Mouse (Mus musculus) liver, embryonic 11.5 days (tissue): ENCODE results near the gene Sox12. TPM values are rescaled to one million over a fixed set of nuclear protein-coding genes. Genes with fewer than 3 reads are reported as not detected.
A peak's percentile ranks its signal among the peaks of the same experiment; 100 is the strongest.

Source experiments
- ATAC-seq: fragments of 200-750 bp; cut with Nextera tagmentation; replicated peaks from 2 replicates; pipeline ENCODE4 v1.8.0; 2017; ENCODE audit warnings: moderate number of reproducible peaks, mild to moderate bottlenecking, moderate TSS enrichment, moderate library complexity; ENCODE audit not compliant: low FRiP score
- DNase-seq: peaks from one replicate; pipeline ENCODE4 v3.0.0-alpha.2; 2017; ENCODE audit warnings: low spot score
- H3K27ac ChIP-seq: fragments of 300-500 bp; sonication (generic); 2 replicates; pipeline ENCODE4 v1.5.1; 2014; ENCODE audit warnings: mild to moderate bottlenecking, low read depth, low read length, control low read depth
- H3K27me3 ChIP-seq: fragments of 300-500 bp; sonication (generic); replicated peaks from 2 replicates; pipeline ENCODE4 v1.6.1; 2014; ENCODE audit warnings: low read length, mixed read lengths; ENCODE audit not compliant: control insufficient read depth, insufficient read depth
- H3K36me3 ChIP-seq: fragments of 300-500 bp; sonication (generic); 2 replicates; pipeline ENCODE4 v1.6.1; 2014; ENCODE audit warnings: mild to moderate bottlenecking, low read length, moderate library complexity, mixed read lengths; ENCODE audit not compliant: control insufficient read depth, insufficient read depth
- H3K4me1 ChIP-seq: fragments of 300-500 bp; sonication (generic); replicated peaks from 2 replicates; pipeline ENCODE4 v1.6.1; 2014; ENCODE audit warnings: low read length, mixed read lengths; ENCODE audit not compliant: control insufficient read depth, insufficient read depth
- H3K4me2 ChIP-seq: fragments of 300-500 bp; sonication (generic); 2 replicates; pipeline ENCODE4 v1.6.1; 2014; ENCODE audit warnings: mild to moderate bottlenecking, control low read depth, moderate library complexity
- H3K4me3 ChIP-seq: fragments of 300-500 bp; sonication (generic); 2 replicates; pipeline ENCODE4 v1.5.1; 2014; ENCODE audit warnings: low read depth, low read length, control low read depth
- H3K9ac ChIP-seq: fragments of 300-500 bp; sonication (generic); 2 replicates; pipeline ENCODE4 v1.6.1; 2014; ENCODE audit warnings: low read depth, low read length, control low read depth
- H3K9me3 ChIP-seq: fragments of 300-500 bp; sonication (generic); 2 replicates; pipeline ENCODE4 v1.6.1; 2016; ENCODE audit warnings: low read length, inconsistent platforms, mixed read lengths; ENCODE audit not compliant: control insufficient read depth
- WGBS: fragments of 180-500 bp; shearing (Covaris S2); extraction: QIAGEN DNeasy Blood & Tissue Kit; methylation state at CpG from one replicate; pipeline ENCODE4 v1.1.7; 2014; 5-methylcytosine and 5-hydroxymethylcytosine counted together
- polyA plus RNA-seq: library from polyadenylated mRNA; unstranded; fragments of >200 nt; fragmentation: Nextera tagmentation; extraction: Ambion mirVana; gene quantifications from 2 replicates; pipeline ENCODE4 v1.2.1, GENCODE M21; 2014

Sox12 gene
- polyA plus RNA-seq, 1 experiment from 2014 or later = 9.8 TPM

DNA sequence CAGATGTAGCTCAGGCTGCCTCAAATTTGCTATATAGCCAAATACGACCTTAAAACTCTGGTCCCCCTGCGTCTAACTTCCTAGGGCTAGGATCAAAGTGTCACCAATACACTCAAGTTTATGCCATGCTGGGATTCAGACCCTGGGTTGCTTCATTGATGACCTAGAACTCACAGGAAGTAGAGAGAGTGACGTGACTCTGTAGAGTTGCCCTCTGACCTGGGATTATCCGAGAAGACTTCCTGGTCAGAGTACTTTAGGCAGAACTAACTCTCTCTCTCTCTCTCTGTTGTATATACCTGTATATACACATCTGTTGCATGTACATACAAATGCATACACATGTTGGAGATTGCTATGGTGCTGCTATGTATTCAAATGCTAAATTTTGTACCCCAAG is 25.2 kb downstream of the Sox12 start:
- Histone ChIP-seq H3K27me3 (peaks cover 39% of the 10 kb centered on the region), H3K27ac (no peak overlapping the region), H3K4me3 (no peak overlapping the region), H3K4me2 (no peak overlapping the region), H3K9me3 (no peaks in the 10 kb centered on the region), H3K4me1 (no peaks in the 10 kb centered on the region), H3K36me3 (no peaks in the 10 kb centered on the region), H3K9ac (no peak overlapping the region)
- ATAC-seq (no peak), DNase-seq (no peak)
- WGBS = 53% methylated on average over 4 of the region's 4 CpGs

DNA sequence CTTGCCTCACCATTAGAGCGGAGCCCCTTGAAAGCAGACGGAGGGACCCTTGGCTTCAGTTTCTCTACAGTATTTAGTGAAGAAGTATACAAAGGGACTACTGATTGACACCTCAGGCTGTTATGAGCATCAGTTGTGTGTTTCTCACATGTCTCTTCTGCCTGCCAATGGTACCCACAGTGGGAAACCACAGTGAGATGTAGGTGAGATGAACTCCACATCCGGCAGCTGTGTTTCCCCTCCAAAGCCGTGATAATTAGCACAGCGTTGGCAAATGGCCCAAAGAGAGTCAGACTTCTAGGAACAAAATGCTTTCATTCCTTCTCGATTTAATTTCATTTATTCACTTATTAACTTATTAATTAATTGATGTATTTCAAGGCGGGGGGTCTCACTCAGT is 25.8 kb downstream of the Sox12 start:
- WGBS = 70% methylated on average over 7 of the region's 7 CpGs
- Histone ChIP-seq H3K27me3 (peaks cover 34% of the 10 kb centered on the region), H3K27ac (no peak overlapping the region), H3K4me2 (no peak overlapping the region), H3K9ac (no peak overlapping the region), H3K4me1 (no peaks in the 10 kb centered on the region), H3K36me3 (no peaks in the 10 kb centered on the region), H3K4me3 (no peak overlapping the region), H3K9me3 (no peaks in the 10 kb centered on the region)
- DNase-seq (no peak), ATAC-seq (no peak)

- 27% methylated on average over 14 of the region's 14 CpGs for WGBS
- H3K4me1 ChIP-seq = peaks cover under 1% of the 10 kb centered on the region; the same call in 1 of the 2 replicates
- H3K4me3 ChIP-seq = no peak overlapping the region
- no peaks in the 10 kb centered on the region; the same call in 1 of the 2 replicates for H3K27me3 ChIP-seq
- no peak for ATAC-seq
- H3K9ac ChIP-seq = no peak overlapping the region
- DNase-seq = peak; percentile 45
- H3K27ac ChIP-seq = no peak overlapping the region
- no peaks in the 10 kb centered on the region for H3K36me3 ChIP-seq
- H3K9me3 ChIP-seq = no peaks in the 10 kb centered on the region
- 0 out of 2 replicates have a peak overlapping the region, but pooled peaks have one; percentile 28 for H3K4me2 ChIP-seq
These were observed 29.2 kb downstream of the Sox12 start for GRCm38 (mm10) chr2:152368532-152369140.

- peaks cover 4% of the 10 kb centered on the region; the same call in 1 of the 2 replicates for H3K4me1 ChIP-seq
- 73% methylated on average over 5 of the region's 5 CpGs for WGBS
- no peak for ATAC-seq
These were observed 29.9 kb downstream of the Sox12 start for GRCm38 (mm10) chr2:152367917-152368316.

GRCm38 (mm10) chr2:152363245-152364147 is 34.4 kb downstream of the Sox12 start:
- Histone ChIP-seq H3K4me2 (peak overlapping the region; percentile 61), H3K27ac (0 out of 2 replicates have a peak overlapping the region, but pooled peaks have one; percentile 13), H3K27me3 (no peaks in the 10 kb centered on the region), H3K9ac (peak overlapping the region; percentile 52; the same call in 1 of the 2 replicates), H3K36me3 (no peaks in the 10 kb centered on the region), H3K9me3 (no peaks in the 10 kb centered on the region), H3K4me3 (peak overlapping the region; percentile 15; the same call in 1 of the 2 replicates), H3K4me1 (peaks cover 4% of the 10 kb centered on the region)
- ATAC-seq (peak; percentile 76), DNase-seq (peak; percentile 78)
- WGBS = 11% methylated on average over 17 of the region's 17 CpGs

More at GRCm38 (mm10) chr2:152367917-152368316, 29.9 kb downstream of the Sox12 start:
- no peak for DNase-seq
- Histone ChIP-seq H3K4me3 (no peak overlapping the region), H3K27ac (no peak overlapping the region), H3K27me3 (no peaks in the 10 kb centered on the region; the same call in 1 of the 2 replicates), H3K9me3 (no peaks in the 10 kb centered on the region), H3K4me2 (no peak overlapping the region), H3K36me3 (no peaks in the 10 kb centered on the region), H3K9ac (no peak overlapping the region)

DNA sequence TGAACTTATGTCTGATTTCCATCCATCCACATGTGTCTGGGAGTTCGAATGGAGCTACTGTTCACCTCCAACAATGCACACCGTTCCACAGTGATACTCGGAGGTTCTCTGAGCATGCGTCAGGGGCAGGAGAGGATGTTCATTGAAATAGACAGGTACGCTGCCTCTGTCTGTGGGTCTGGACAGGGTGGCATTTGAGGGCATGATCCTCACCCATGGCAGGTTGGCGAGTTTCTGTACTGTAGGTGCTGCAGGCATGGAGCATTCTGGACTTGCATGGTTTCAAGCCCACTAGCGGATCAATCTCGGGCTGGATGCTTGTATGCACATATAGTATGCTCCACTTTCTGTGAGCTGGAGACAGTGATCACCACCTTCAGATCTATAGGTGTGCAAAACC is 36.7 kb downstream of the Sox12 start:
- Histone ChIP-seq H3K27ac (no peak overlapping the region), H3K9me3 (no peaks in the 10 kb centered on the region), H3K4me3 (no peak overlapping the region), H3K9ac (no peak overlapping the region), H3K36me3 (no peaks in the 10 kb centered on the region), H3K4me2 (no peak overlapping the region), H3K27me3 (no peaks in the 10 kb centered on the region), H3K4me1 (peaks cover 4% of the 10 kb centered on the region)
- DNase-seq (no peak), ATAC-seq (no peak)
- 83% methylated on average over 8 of the region's 8 CpGs for WGBS

- Histone ChIP-seq H3K4me2 (no peak overlapping the region), H3K27ac (no peak overlapping the region), H3K4me3 (no peak overlapping the region), H3K27me3 (no peaks in the 10 kb centered on the region), H3K9me3 (no peaks in the 10 kb centered on the region), H3K4me1 (peaks cover 4% of the 10 kb centered on the region), H3K9ac (no peak overlapping the region; the same call in 1 of the 2 replicates), H3K36me3 (no peaks in the 10 kb centered on the region)
- ATAC-seq (no peak), DNase-seq (no peak)
- 47% methylated on average over 7 of the region's 7 CpGs for WGBS
These were observed 37.5 kb downstream of the Sox12 start for GRCm38 (mm10) chr2:152360271-152360775.

- no peak overlapping the region for H3K4me3 ChIP-seq
- ATAC-seq = 0 out of 2 replicates have a peak, but pooled peaks have one; percentile 25
- no peak for DNase-seq
- no peak overlapping the region for H3K4me2 ChIP-seq
- H3K4me1 ChIP-seq = peaks cover 4% of the 10 kb centered on the region
- no peaks in the 10 kb centered on the region for H3K36me3 ChIP-seq
- no peak overlapping the region for H3K27ac ChIP-seq
- H3K9ac ChIP-seq = no peak overlapping the region
- WGBS = 48% methylated on average over 5 of the region's 5 CpGs
- H3K27me3 ChIP-seq = no peaks in the 10 kb centered on the region
- H3K9me3 ChIP-seq = no peaks in the 10 kb centered on the region
These were observed 38.2 kb downstream of the Sox12 start for GRCm38 (mm10) chr2:152359616-152360015.
